Mouse (Mus musculus) limb, embryonic 12.5 days (tissue): Measurements from ENCODE around the gene Robo1. TPM values are rescaled to one million over a fixed set of nuclear protein-coding genes. Genes with fewer than 3 reads are reported as not detected.

Source experiments
- ATAC-seq: fragments of 200-750 bp; cut with Nextera tagmentation; 2 replicates; pipeline ENCODE4 v1.8.0; 2017; ENCODE audit warnings: low read depth, moderate TSS enrichment; ENCODE audit not compliant: insufficient number of reproducible peaks, insufficient read depth, low FRiP score, low TSS enrichment
- H3K27ac ChIP-seq: fragments of 300-500 bp; sonication (generic); 2 replicates; pipeline ENCODE4 v1.5.1; 2016; ENCODE audit warnings: mild to moderate bottlenecking, moderate library complexity
- H3K27me3 ChIP-seq: fragments of 300-500 bp; sonication (generic); 2 replicates; pipeline ENCODE4 v1.6.1; 2016; ENCODE audit warnings: mild to moderate bottlenecking, moderate library complexity
- H3K36me3 ChIP-seq: fragments of 300-500 bp; sonication (generic); 2 replicates; pipeline ENCODE4 v1.6.1; 2016; ENCODE audit warnings: mild to moderate bottlenecking, moderate library complexity
- H3K4me1 ChIP-seq: fragments of 300-500 bp; sonication (generic); replicated peaks from 2 replicates; pipeline ENCODE4 v1.6.1; 2016
- H3K4me2 ChIP-seq: fragments of 300-500 bp; sonication (generic); 2 replicates; pipeline ENCODE4 v1.6.1; 2016; ENCODE audit warnings: mild to moderate bottlenecking, moderate library complexity
- H3K4me3 ChIP-seq: fragments of 300-500 bp; sonication (generic); replicated peaks from 2 replicates; pipeline ENCODE4 v1.5.1; 2016; ENCODE audit warnings: mild to moderate bottlenecking
- H3K9ac ChIP-seq: fragments of 300-500 bp; sonication (generic); replicated peaks from 2 replicates; pipeline ENCODE4 v1.6.1; 2016; ENCODE audit warnings: mild to moderate bottlenecking, moderate library complexity
- H3K9me3 ChIP-seq: fragments of 300-500 bp; sonication (generic); 2 replicates; pipeline ENCODE4 v1.6.1; 2016; ENCODE audit warnings: mild to moderate bottlenecking, moderate library complexity
- WGBS: fragments of 180-500 bp; shearing (Covaris S2); methylation state at CpG from one replicate; pipeline ENCODE4 v1.1.7; 2016; 5-methylcytosine and 5-hydroxymethylcytosine counted together
- polyA plus RNA-seq: library from polyadenylated mRNA; unstranded; fragments of >200 nt; fragmentation: Nextera tagmentation; extraction: Ambion mirVana; gene quantifications from 2 replicates; pipeline ENCODE4 v1.2.1, GENCODE M21; 2016

Gene Robo1
- polyA plus RNA-seq, 1 experiment from 2014 or later: 61.6 TPM

GRCm38 (mm10) chr16:72990376-72991167, 682.5 kb downstream of the Robo1 start:
- Histone ChIP-seq H3K4me3 (no peak overlapping the region), H3K36me3 (peaks cover 34% of the 10 kb centered on the region), H3K9me3 (no peaks in the 10 kb centered on the region), H3K9ac (no peak overlapping the region), H3K27ac (no peak overlapping the region), H3K4me1 (peaks cover 4% of the 10 kb centered on the region), H3K4me2 (no peak overlapping the region), H3K27me3 (no peaks in the 10 kb centered on the region)
- ATAC-seq: no peak
- 83% methylated on average over 21 of the region's 21 CpGs for WGBS

- ATAC-seq: peak; percentile 48
- no peak overlapping the region for H3K4me2 ChIP-seq
- 72% methylated on average over 8 of the region's 8 CpGs for WGBS
- no peak overlapping the region for H3K9ac ChIP-seq
- H3K27ac ChIP-seq: no peak overlapping the region
- peaks cover 17% of the 10 kb centered on the region for H3K4me1 ChIP-seq
- no peaks in the 10 kb centered on the region for H3K9me3 ChIP-seq
- H3K4me3 ChIP-seq: no peak overlapping the region
- peaks cover 34% of the 10 kb centered on the region for H3K36me3 ChIP-seq
- H3K27me3 ChIP-seq: no peaks in the 10 kb centered on the region
Measured at GRCm38 (mm10) chr16:72993189-72993588, 685.1 kb downstream of the Robo1 start.

- H3K4me2 ChIP-seq: no peak overlapping the region
- no peaks in the 10 kb centered on the region for H3K9me3 ChIP-seq
- 83% methylated on average over 10 of the region's 10 CpGs for WGBS
- H3K27me3 ChIP-seq: no peaks in the 10 kb centered on the region
- no peak for ATAC-seq
- H3K4me1 ChIP-seq: peaks cover 17% of the 10 kb centered on the region
- no peak overlapping the region for H3K4me3 ChIP-seq
- H3K36me3 ChIP-seq: peaks cover 34% of the 10 kb centered on the region
- no peak overlapping the region for H3K27ac ChIP-seq
- no peak overlapping the region for H3K9ac ChIP-seq
Measured at GRCm38 (mm10) chr16:72993594-72993993, 685.5 kb downstream of the Robo1 start.

- Histone ChIP-seq H3K27me3 (no peaks in the 10 kb centered on the region), H3K9me3 (no peaks in the 10 kb centered on the region), H3K27ac (peak overlapping the region; percentile 79; the same call in 1 of the 2 replicates), H3K36me3 (peaks cover 25% of the 10 kb centered on the region), H3K9ac (no peak overlapping the region), H3K4me2 (no peak overlapping the region), H3K4me1 (peaks cover 17% of the 10 kb centered on the region), H3K4me3 (no peak overlapping the region)
- no peak for ATAC-seq
- 15% methylated on average over 8 of the region's 8 CpGs for WGBS
Measured at GRCm38 (mm10) chr16:72995251-72995954, 687.3 kb downstream of the Robo1 start.

- ATAC-seq: no peak
- Histone ChIP-seq H3K36me3 (peaks cover 19% of the 10 kb centered on the region), H3K27ac (peak overlapping the region; percentile 79), H3K9ac (no peak overlapping the region), H3K4me2 (no peak overlapping the region), H3K9me3 (no peaks in the 10 kb centered on the region), H3K4me3 (no peak overlapping the region), H3K27me3 (no peaks in the 10 kb centered on the region), H3K4me1 (peaks cover 17% of the 10 kb centered on the region)
- WGBS: 37% methylated on average over 10 of the region's 10 CpGs
Measured at GRCm38 (mm10) chr16:72995955-72996535, 687.9 kb downstream of the Robo1 start.

GRCm38 (mm10) chr16:72998677-72999076, 690.6 kb downstream of the Robo1 start:
- ATAC-seq: no peak

GRCm38 (mm10) chr16:73002685-73003084, 694.6 kb downstream of the Robo1 start:
- no peak overlapping the region for H3K4me3 ChIP-seq
- H3K9ac ChIP-seq: no peak overlapping the region
- H3K36me3 ChIP-seq: peaks cover 32% of the 10 kb centered on the region
- WGBS: 31% methylated on average over 4 of the region's 4 CpGs
- no peaks in the 10 kb centered on the region for H3K9me3 ChIP-seq
- no peak for ATAC-seq
- H3K4me2 ChIP-seq: no peak overlapping the region
- no peak overlapping the region for H3K27ac ChIP-seq
- peaks cover 17% of the 10 kb centered on the region for H3K4me1 ChIP-seq
- H3K27me3 ChIP-seq: no peaks in the 10 kb centered on the region

More at GRCm38 (mm10) chr16:72998677-72999076, 690.6 kb downstream of the Robo1 start:
- Histone ChIP-seq H3K9ac (no peak overlapping the region), H3K4me2 (no peak overlapping the region), H3K4me3 (no peak overlapping the region), H3K4me1 (peaks cover 19% of the 10 kb centered on the region), H3K9me3 (no peaks in the 10 kb centered on the region), H3K36me3 (peaks cover 29% of the 10 kb centered on the region; the same call in 1 of the 2 replicates), H3K27ac (no peak overlapping the region), H3K27me3 (no peaks in the 10 kb centered on the region)
- whole genome bisulfite sequencing: 82% methylated on average over 6 of the region's 6 CpGs

GRCm38 (mm10) chr16:73004601-73005000, 696.5 kb downstream of the Robo1 start:
- H3K27me3 ChIP-seq: no peaks in the 10 kb centered on the region
- no peaks in the 10 kb centered on the region for H3K9me3 ChIP-seq
- H3K4me1 ChIP-seq: peaks cover 23% of the 10 kb centered on the region
- H3K9ac ChIP-seq: no peak overlapping the region
- no peak overlapping the region for H3K4me3 ChIP-seq
- H3K36me3 ChIP-seq: peaks cover 32% of the 10 kb centered on the region
- no peak for ATAC-seq
- WGBS: 98% methylated on average over 11 of the region's 11 CpGs
- no peak overlapping the region for H3K27ac ChIP-seq
- H3K4me2 ChIP-seq: no peak overlapping the region

- H3K4me3 ChIP-seq: no peak overlapping the region
- ATAC-seq: no peak
- H3K4me2 ChIP-seq: no peak overlapping the region
- peaks cover 36% of the 10 kb centered on the region for H3K36me3 ChIP-seq
- 83% methylated on average over 4 of the region's 4 CpGs for WGBS
- peaks cover 29% of the 10 kb centered on the region for H3K4me1 ChIP-seq
- H3K9ac ChIP-seq: no peak overlapping the region
- H3K27ac ChIP-seq: no peak overlapping the region
- no peaks in the 10 kb centered on the region for H3K9me3 ChIP-seq
- no peaks in the 10 kb centered on the region for H3K27me3 ChIP-seq
Measured at GRCm38 (mm10) chr16:73005831-73006230, 697.7 kb downstream of the Robo1 start.

- Histone ChIP-seq H3K4me2 (peak overlapping the region; percentile 31; the same call in 1 of the 2 replicates), H3K4me3 (no peak overlapping the region), H3K4me1 (peaks cover 38% of the 10 kb centered on the region), H3K9ac (no peak overlapping the region), H3K27ac (peak overlapping the region; percentile 74), H3K36me3 (peaks cover 31% of the 10 kb centered on the region), H3K9me3 (no peaks in the 10 kb centered on the region), H3K27me3 (no peaks in the 10 kb centered on the region)
- peak; percentile 66; the same call in 1 of the 2 replicates for ATAC-seq
- WGBS: 11% methylated on average over 8 of the region's 8 CpGs
Measured at GRCm38 (mm10) chr16:73007434-73007833, 699.3 kb downstream of the Robo1 start.

- Histone ChIP-seq H3K4me1 (peaks cover 49% of the 10 kb centered on the region), H3K9me3 (no peaks in the 10 kb centered on the region), H3K9ac (no peak overlapping the region), H3K36me3 (peaks cover 26% of the 10 kb centered on the region), H3K27ac (peak overlapping the region; percentile 56), H3K4me2 (peak overlapping the region; percentile 26; the same call in 1 of the 2 replicates), H3K4me3 (no peak overlapping the region), H3K27me3 (no peaks in the 10 kb centered on the region)
- ATAC-seq: no peak
- WGBS: 16% methylated on average over 7 of the region's 7 CpGs
Measured at GRCm38 (mm10) chr16:73011313-73011712, 703.2 kb downstream of the Robo1 start.
